Mouse (Mus musculus) lung, adult 2 months (tissue): ENCODE measurements around the gene Tpst1.

Source experiments
- CTCF ChIP-seq: fragments of 200-500 bp; IDR thresholded peaks from 2 replicates; pipeline ENCODE4 v1.5.1; 2011; ENCODE audit warnings: mild to moderate bottlenecking, low read length, control low read depth; ENCODE audit not compliant: insufficient read depth
- POLR2A ChIP-seq: fragments of 200-500 bp; IDR thresholded peaks from 2 replicates; pipeline ENCODE4 v1.6.1; 2011; ENCODE audit warnings: low read depth, mild to moderate bottlenecking, control low read depth, low read length, borderline replicate concordance; ENCODE audit errors: extremely low read depth

- TF ChIP-seq CTCF (no peak), POLR2A (no peak)
Measured at GRCm38 (mm10) chr5:130051073-130051860, 21.9 kb upstream of the Tpst1 start.
